Mouse (Mus musculus) neutrophil, adult 59 days (primary cell): ENCODE results near the gene Hikeshi. TPM values are rescaled to one million over a fixed set of nuclear protein-coding genes. Genes with fewer than 3 reads are reported as not detected.

ENCODE experiments used
- total RNA-seq, 2 experiments: library from RNA; stranded (reverse); gene quantifications; 1 replicate in 1 of 2; 2 replicates in 1 of 2; pipeline ENCODE4 v1.2.4; 2023

Hikeshi gene
- 10 to 100 TPM; 34.4 to 36.5 TPM for total RNA-seq

DNA sequence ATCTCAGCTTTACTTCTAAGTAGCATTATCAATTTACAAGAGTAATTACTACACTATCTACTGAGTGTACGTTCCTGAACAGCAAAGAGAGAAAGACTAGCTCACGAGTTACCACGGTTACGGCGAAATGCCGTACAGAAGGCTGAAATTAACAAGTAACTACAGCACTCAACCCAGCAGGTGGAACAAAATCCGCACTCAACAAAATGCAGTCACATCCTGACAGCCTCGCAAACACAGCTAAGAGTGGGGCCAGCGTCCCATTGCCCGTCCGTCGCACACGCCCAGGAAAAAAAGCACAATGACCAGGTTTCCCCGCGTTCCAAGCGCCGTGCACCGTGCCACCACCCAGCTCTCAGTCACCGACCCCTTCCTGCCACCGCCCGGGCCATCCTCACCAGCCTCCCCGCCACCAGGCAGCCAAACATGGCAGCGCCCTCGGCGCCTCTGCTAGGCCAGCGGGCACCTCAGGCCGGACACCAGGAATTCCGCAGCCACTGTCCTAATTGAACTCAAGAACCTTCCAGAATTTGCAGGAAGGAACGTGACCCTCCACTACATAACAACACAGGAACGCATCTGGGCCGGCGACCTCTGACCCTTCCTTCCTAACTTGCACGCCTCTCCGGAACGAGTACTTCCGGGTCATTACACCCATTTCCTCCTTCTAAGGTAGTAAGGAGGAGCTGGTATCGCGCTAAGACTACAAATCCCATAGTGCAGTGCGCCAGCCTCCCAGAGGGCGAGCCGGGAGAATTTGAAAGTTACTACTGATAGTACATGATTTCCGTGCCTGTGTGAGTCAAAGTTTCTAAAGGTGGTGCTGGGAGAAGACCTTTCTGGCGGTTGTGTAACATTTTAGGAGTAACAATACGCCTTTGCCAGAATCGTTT lies at the start of gene Hikeshi:
TSS of gene Hikeshi (minus strand) at position 634 of the 893 bp plus-strand sequence.

DNA sequence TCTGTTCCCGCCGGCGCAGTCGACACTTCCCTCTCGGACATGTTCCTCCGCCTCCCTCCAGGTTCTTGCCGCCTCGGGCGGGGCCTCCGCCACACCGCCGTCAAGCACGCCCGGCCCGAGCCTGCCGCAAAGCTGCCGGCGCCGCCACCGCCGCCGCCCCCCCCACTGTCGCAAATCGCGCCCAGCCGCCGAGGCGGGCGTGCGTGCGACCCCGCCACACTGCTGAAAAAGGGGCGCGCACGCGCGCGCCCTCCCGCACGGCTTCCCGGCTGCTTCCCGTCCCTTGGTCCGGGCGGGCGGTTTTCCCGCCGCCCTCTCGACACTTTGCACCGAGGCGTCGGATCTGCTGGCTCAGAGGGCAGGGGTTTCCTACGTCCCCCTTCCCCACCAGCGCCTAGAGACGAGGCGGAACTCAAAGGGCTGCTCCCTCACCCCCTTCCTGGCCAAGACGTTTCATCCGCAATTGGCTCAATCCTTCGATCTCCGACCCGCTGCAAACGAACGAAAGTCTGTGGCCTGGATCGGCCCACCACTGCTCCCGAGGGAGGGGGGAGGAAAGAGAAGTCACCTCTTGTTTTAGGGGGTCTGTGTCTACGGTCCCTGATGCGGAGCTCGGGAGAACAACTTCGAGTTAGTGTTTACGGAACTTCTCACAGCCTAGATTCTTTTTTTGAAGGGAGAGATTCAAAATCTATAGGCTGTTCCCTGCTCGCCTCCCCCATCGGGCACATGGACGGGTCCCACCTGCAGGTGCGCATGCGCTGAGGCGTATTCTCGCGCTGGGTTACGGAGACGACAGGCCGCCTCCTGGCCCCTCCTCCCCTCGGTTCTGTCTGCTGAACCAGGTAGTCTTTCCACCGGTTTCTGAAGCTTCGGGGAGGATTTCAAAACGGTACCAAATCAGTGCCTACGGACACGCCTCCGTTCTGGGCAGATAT lies 39.8 kb upstream of the Hikeshi start, which contains the start of gene Eed:
TSS of gene Eed (minus strand) at position 499 of the 938 bp plus-strand sequence.

DNA sequence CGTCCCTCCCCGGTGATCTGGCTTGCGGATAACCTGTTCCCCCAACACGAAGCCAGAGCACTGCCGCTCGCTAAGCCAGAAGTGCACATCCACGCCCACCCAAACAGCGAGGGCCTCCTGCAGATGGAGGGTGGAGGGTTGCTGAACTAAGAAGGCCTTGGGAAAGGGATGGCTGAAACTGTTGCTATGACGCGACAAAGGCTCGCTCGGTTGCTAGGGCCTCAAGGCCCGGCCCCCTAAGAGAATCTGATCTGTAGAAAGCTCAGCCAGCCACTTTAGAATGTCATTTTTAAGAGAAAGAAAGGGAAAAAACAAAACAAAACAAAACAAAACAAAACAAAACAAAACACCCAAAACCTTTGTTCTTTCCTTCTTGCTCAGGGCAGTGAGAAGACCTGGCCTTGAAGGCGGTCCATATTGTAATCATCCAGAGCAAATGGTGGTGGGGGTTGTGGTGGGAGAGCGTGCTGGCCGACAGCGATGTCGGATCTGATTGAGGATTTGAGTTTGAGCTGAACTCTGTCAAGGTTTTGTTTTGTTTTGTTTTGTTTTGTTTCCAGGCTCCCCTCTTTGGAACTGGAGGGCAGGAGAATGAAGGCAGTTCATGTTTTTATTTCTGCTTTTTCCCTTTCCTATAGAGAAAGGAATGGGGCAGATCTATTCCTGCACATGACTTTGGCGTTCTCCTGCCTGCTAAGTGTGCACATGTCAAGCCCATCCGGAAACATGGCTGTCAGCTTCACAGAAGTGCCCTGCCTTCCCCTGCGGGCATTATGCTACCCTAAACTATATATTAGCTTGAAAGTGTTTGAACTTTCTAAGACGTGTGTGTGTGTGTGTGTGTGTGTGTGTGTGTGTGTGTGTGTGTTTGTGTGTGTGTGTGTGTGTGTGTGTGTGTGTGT lies 37.3 kb downstream of the Hikeshi start, which contains the start of gene Ccdc81:
TSS of gene Ccdc81 (minus strand) at position 188 of the 902 bp plus-strand sequence.

Other genes starting within 250 kb of the Hikeshi start
- gene Ccdc81, start 37.6 kb downstream of the Hikeshi start, total RNA-seq, result not detected
- gene Eed, start 39.8 kb upstream of the Hikeshi start, total RNA-seq, result 10 to 100 TPM; 71.0 to 73.4 TPM
- gene Picalm, start 189.0 kb upstream of the Hikeshi start, total RNA-seq, result 100 to 1,000 TPM; 265 to 284 TPM